Mouse (Mus musculus) thymus, postnatal 0 days (tissue): Measurements from ENCODE around the gene Fam107a. TPM values are rescaled to one million over a fixed set of nuclear protein-coding genes. Genes with fewer than 3 reads are reported as not detected.
A peak's percentile ranks its signal among the peaks of the same experiment; 100 is the strongest.
"Not testable (repeated sequence)": the region's sequence is repeated elsewhere in the genome, so short reads cannot be mapped to it uniquely, and the experiment has no call there.

ENCODE experiments used
- DNase-seq: peaks from one replicate; pipeline ENCODE4 v3.0.0-alpha.2; 2015; ENCODE audit warnings: low spot score
- polyA plus RNA-seq: library from polyadenylated mRNA; unstranded; fragments of >200 nt; fragmentation: Nextera tagmentation; extraction: Ambion mirVana; gene quantifications from 2 replicates; pipeline ENCODE4 v1.2.1, GENCODE M21; 2015

Gene Fam107a
- polyA plus RNA-seq, 1 experiment from 2014 or later = 0.16 TPM

- DNase-seq = no peak
These were observed 1.2 kb downstream of the Fam107a start for GRCm38 (mm10) chr14:8316366-8317193.

DNA sequence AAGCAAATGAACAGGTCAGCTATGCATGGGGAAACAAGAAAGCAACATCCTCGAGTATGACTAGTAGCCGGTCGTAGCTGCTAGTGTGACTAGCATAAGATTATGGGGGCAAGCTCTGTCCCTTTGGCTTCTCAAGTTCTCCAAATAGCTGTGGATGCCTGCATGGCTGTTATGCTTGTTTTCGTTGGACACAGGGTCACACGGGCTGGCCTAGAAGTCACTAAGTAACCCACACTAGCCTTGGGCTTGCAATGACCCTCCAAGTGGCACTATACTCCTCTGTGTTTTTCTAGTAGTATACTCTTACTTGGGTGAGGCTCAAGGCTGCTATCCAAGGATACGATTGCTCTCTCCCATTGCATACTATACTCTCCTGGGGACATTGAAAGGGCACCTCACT is 2.7 kb downstream of the Fam107a start:
- no peak for DNase-seq

DNA sequence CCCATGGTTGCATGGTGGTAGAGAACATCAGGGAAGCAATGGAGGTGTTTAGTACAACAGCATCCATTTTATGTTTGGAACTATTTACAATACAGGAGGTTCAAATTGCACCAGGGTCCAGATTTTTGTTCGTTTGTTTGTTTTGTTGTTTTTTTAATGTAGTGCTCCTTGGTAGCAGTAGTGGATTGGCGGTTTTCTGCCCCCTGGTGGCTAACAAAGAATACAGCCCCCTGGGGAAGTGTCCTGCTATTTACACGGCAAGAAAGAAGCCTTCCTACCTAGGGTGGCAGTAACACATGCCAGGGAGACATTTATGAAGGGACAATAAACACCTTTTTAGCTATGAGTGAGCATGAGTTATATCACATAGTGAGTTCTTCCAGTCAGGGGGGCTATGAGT is 3.3 kb downstream of the Fam107a start:
- peak; percentile 42 for DNase-seq

- no peak for DNase-seq
These were observed 3.9 kb downstream of the Fam107a start for GRCm38 (mm10) chr14:8313877-8314276.

- no peak for DNase-seq
These were observed 8.1 kb downstream of the Fam107a start for GRCm38 (mm10) chr14:8309621-8310141.

GRCm38 (mm10) chr14:8308650-8309049 is 9.2 kb downstream of the Fam107a start:
- no peak for DNase-seq

GRCm38 (mm10) chr14:8306884-8307283 is 10.9 kb downstream of the Fam107a start:
- DNase-seq = no peak

DNA sequence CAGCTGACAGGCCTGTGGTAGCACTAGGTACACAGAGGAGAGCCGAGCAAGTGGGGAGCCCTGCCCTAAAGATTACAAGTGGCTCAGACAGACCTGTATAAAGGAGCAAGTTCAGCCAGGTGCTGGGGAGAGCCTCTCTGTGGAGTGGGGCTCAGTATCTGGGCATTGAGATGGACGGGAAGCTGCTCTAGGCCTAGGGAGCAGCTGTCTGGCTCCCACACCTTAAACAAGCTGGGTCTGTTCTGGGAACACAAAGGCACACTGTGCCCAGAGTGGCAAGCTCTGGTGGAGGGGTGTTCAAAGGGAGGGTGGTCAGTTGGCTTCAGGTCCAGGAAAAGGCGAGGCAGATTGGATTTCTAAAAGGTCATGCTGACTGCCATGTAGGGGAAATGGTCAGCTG is 12.8 kb downstream of the Fam107a start:
- DNase-seq = no peak

GRCm38 (mm10) chr14:8304082-8304481 is 13.7 kb downstream of the Fam107a start:
- DNase-seq = no peak

DNA sequence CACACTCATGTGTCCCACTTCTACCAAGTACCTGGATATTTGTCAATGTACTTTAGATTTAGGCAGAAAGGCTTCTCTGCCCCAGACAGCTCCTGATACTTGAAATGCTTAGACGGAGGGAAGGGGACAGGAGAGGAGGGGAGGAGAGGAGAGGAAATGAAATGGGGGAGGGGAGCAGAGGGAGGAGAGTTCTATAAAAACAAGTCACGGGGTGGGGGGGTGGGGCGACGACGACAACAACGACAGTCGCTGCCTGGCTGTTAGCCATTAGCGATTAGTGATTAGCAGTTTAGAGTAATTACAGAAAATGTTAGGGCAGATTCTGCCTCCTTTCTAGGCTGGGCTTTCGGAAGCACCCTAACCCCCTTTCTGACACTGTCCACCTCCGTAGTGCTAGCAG is 15.1 kb downstream of the Fam107a start:
- no peak for DNase-seq

- DNase-seq = peak; percentile 50
These were observed 17.5 kb downstream of the Fam107a start for GRCm38 (mm10) chr14:8300281-8300680.

DNA sequence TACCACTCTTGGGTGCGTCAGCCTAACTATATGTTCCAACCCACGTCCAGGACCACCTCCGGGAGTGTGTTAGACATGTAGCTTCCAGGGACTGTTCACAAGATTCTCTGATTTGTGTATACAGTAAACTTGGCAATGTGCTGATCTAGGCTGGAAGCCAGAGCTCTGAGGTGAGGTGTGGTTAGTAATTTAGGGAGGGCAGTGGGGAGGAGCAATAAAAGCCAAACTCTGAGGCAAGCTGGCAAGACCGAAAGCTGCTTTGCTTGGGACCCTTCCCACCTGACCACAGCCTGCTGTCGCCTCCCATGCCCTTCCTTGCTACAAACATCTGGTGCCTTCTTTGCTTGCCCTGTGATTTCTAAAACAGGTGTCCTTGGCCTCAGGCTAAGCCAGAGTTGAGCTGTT is 19.9 kb downstream of the Fam107a start:
- no peak for DNase-seq

GRCm38 (mm10) chr14:8294257-8294656 is 23.6 kb downstream of the Fam107a start:
- DNase-seq = no peak

- peak; percentile 9 for DNase-seq
These were observed 31.2 kb downstream of the Fam107a start for GRCm38 (mm10) chr14:8286595-8286994.

DNA sequence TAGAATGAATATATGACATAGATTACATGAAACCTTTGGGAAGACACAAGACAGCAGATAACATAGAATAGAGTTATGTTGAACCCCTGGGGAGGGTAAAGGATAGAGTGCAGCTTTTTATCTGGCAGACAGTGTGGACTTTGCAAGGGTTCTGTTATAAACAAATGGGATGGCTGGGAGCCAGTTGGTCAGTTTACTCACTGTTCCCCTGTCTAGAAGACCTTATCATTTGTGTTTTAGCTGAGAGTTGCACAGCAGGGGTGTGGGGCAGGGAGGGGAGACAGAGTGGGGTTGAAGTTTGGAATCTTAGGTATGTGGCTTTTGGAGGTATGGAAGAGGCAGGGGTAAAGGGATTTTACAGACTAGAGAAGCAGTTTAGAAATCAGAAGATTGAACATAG is 34.0 kb downstream of the Fam107a start:
- DNase-seq = no peak

DNA sequence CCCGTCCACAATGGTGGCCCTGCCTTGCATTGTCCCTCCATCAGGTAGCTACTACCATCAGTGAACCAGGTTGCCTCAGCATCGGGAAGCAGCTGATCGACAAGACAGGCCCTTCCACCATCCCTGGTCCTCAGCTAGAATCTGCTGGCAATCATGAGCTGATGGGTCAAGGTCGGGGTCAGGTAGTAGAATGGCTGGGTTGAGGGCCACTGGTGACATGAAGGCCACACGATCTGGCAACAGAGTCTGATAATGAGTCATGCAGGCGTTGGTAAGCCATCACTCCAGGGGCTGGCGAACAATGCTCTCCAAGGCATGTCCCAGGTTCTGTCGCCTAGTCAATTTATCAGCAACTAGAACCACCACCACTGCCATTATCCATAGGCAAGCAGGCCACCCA is 46.5 kb downstream of the Fam107a start:
- not testable (repeated sequence) for DNase-seq

DNA sequence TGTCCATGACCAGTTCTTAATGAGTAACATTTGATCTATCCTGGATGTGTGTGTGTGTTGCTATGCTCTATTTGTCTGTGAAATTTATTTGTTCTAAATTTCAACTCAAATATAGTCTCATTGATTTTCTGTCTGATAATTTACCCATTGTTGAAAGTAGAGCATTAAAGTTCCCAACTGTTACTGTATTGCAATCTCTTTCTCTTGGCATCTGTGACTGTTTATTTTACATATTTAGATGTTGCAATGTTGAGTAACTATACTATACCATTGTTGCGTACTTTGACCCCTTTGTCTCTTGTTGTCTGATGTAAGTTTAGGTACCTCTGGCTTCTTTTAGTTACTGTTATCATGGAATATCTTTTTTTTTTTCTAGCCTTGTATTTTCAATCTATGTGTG is 53.4 kb downstream of the Fam107a start:
- no peak for DNase-seq

DNA sequence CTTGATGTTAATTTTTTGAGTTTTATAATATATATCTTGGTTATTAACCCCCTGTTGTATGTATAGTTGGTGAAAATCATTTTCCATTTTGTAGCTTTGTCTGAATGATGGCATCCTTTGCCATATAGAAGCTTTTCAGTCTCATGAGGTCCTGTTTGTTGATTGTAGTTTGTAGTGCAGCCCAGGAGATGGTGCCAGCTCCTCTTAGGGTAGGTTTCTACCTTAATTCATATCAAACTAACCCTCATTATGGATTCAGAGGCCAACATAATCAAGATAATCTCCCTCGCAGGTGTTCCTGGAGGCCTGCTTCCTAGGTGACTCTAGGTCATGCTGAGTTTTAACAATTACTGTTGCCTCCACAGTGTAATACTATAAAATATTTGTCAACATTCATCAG is 55.6 kb downstream of the Fam107a start:
- DNase-seq = no peak

- DNase-seq = no peak
These were observed 57.6 kb downstream of the Fam107a start for GRCm38 (mm10) chr14:8260214-8260613.

- no peak for DNase-seq
These were observed 58.7 kb downstream of the Fam107a start, which contains the start of gene Acox2 for GRCm38 (mm10) chr14:8259166-8259565. Gene Acox2 (minus strand): TSS chr14:8259353.

GRCm38 (mm10) chr14:8258752-8259151 is 59.1 kb downstream of the Fam107a start:
- no peak for DNase-seq

GRCm38 (mm10) chr14:8258335-8258627 is 59.5 kb downstream of the Fam107a start:
- DNase-seq = no peak
